Mouse (Mus musculus) neural tube, embryonic 15.5 days (tissue): Measurements from ENCODE around the gene Stra6. TPM values are rescaled to one million over a fixed set of nuclear protein-coding genes. Genes with fewer than 3 reads are reported as not detected.

Experiments
- ATAC-seq: fragments of 200-750 bp; cut with Nextera tagmentation; 2 replicates; pipeline ENCODE4 v1.8.0; 2017; ENCODE audit warnings: mild to moderate bottlenecking, moderate TSS enrichment, moderate library complexity; ENCODE audit not compliant: low FRiP score
- H3K27ac ChIP-seq: fragments of 300-500 bp; sonication (generic); replicated peaks from 2 replicates; pipeline ENCODE4 v1.5.1; 2015; ENCODE audit warnings: mild to moderate bottlenecking, inconsistent platforms
- H3K27me3 ChIP-seq: fragments of 300-500 bp; sonication (generic); replicated peaks from 2 replicates; pipeline ENCODE4 v1.6.1; 2015; ENCODE audit warnings: inconsistent platforms
- H3K36me3 ChIP-seq: fragments of 300-500 bp; sonication (generic); 2 replicates; pipeline ENCODE4 v1.6.1; 2015; ENCODE audit warnings: inconsistent platforms
- H3K4me1 ChIP-seq: fragments of 300-500 bp; sonication (generic); 2 replicates; pipeline ENCODE4 v1.6.1; 2015; ENCODE audit warnings: inconsistent platforms
- H3K4me2 ChIP-seq: fragments of 300-500 bp; sonication (generic); 2 replicates; pipeline ENCODE4 v1.6.1; 2015; ENCODE audit warnings: inconsistent platforms, mild to moderate bottlenecking, moderate library complexity
- H3K4me3 ChIP-seq: fragments of 300-500 bp; sonication (generic); replicated peaks from 2 replicates; pipeline ENCODE4 v1.5.1; 2015; ENCODE audit warnings: mild to moderate bottlenecking, inconsistent platforms
- H3K9ac ChIP-seq: fragments of 300-500 bp; sonication (generic); replicated peaks from 2 replicates; pipeline ENCODE4 v1.6.1; 2015; ENCODE audit warnings: mild to moderate bottlenecking, inconsistent platforms
- H3K9me3 ChIP-seq: fragments of 300-500 bp; sonication (generic); replicated peaks from 2 replicates; pipeline ENCODE4 v1.6.1; 2016; ENCODE audit warnings: inconsistent platforms
- WGBS: fragments of 180-500 bp; shearing (Covaris S2); methylation state at CpG from one replicate; pipeline ENCODE4 v1.1.7; 2015; ENCODE audit warnings: mixed read lengths; 5-methylcytosine and 5-hydroxymethylcytosine counted together
- polyA plus RNA-seq: library from polyadenylated mRNA; unstranded; fragments of >200 nt; fragmentation: Nextera tagmentation; extraction: Ambion mirVana; gene quantifications from 2 replicates; pipeline ENCODE4 v1.2.1, GENCODE M21; 2015

Stra6 gene
- polyA plus RNA-seq, 1 experiment from 2014 or later: 21.5 TPM

DNA sequence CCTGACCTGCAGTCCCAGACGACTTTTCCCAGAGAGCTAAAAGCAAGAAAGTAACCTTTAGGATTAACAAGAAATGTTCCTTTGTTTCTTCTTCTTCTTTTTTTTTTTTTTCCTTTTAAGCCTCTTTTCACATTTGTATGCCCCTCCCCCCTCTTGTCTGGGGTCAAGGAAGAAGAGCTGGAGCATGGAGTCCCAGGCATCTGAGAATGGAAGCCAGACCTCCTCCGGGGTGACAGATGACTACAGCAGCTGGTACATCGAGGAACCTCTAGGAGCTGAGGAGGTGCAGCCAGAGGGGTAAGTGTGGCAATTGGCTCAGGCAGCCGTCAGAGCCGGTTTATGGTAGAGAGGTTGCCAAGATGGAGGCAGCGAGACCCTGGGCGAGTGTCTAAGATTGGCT lies 71.3 kb downstream of the Stra6 start:
- Histone ChIP-seq H3K36me3 (no peaks in the 10 kb centered on the region), H3K4me2 (peak overlapping the region; percentile 6; the same call in 1 of the 2 replicates), H3K9me3 (no peaks in the 10 kb centered on the region), H3K4me1 (peaks cover 26% of the 10 kb centered on the region), H3K9ac (no peak overlapping the region), H3K27me3 (peaks cover 34% of the 10 kb centered on the region), H3K27ac (peak overlapping the region; percentile 19; the same call in 1 of the 2 replicates), H3K4me3 (no peak overlapping the region)
- WGBS: 26% methylated on average over 7 of the region's 7 CpGs
- no peak for ATAC-seq

GRCm38 (mm10) chr9:58135921-58136321 lies 72.3 kb downstream of the Stra6 start:
- Histone ChIP-seq H3K36me3 (no peaks in the 10 kb centered on the region), H3K9me3 (no peaks in the 10 kb centered on the region), H3K4me1 (peaks cover 26% of the 10 kb centered on the region), H3K27me3 (peaks cover 24% of the 10 kb centered on the region), H3K4me3 (no peak overlapping the region), H3K9ac (no peak overlapping the region), H3K27ac (no peak overlapping the region), H3K4me2 (peak overlapping the region; percentile 26; the same call in 1 of the 2 replicates)
- no peak for ATAC-seq
- 47% methylated on average over 2 of the region's 2 CpGs for WGBS

DNA sequence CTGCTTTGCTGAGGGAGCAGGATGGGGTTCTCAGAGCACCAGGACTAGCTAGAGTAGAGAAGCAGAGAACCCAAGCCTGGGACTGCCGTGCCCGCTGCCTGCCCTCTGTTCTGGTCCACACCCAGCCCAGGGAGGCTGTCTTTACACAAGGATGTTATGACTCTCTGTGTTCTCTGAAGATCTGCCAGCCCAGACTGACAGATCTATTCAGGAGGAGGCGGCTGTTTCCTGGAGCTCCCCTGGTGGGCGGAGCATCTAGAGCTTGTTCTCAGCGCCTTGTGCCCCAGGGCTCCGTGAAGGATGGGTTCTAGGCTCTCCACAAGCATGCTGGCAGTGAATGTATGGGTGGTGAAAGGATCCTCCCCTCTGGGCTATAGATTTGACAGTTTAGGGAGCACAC lies 76.4 kb downstream of the Stra6 start:
- H3K27ac ChIP-seq: no peak overlapping the region
- WGBS: 36% methylated on average over 6 of the region's 6 CpGs
- no peaks in the 10 kb centered on the region for H3K9me3 ChIP-seq
- no peak overlapping the region for H3K9ac ChIP-seq
- H3K27me3 ChIP-seq: peaks cover 10% of the 10 kb centered on the region; the same call in 1 of the 2 replicates
- no peak overlapping the region for H3K4me3 ChIP-seq
- H3K36me3 ChIP-seq: no peaks in the 10 kb centered on the region
- no peak overlapping the region for H3K4me2 ChIP-seq
- no peak for ATAC-seq
- H3K4me1 ChIP-seq: peaks cover 16% of the 10 kb centered on the region

GRCm38 (mm10) chr9:58143419-58143818 lies 79.8 kb downstream of the Stra6 start:
- Histone ChIP-seq H3K27ac (no peak overlapping the region), H3K4me3 (no peak overlapping the region), H3K9me3 (no peaks in the 10 kb centered on the region), H3K9ac (no peak overlapping the region), H3K27me3 (no peaks in the 10 kb centered on the region; the same call in 1 of the 2 replicates), H3K36me3 (no peaks in the 10 kb centered on the region), H3K4me2 (no peak overlapping the region), H3K4me1 (peaks cover 7% of the 10 kb centered on the region)
- no peak for ATAC-seq
- WGBS: 55% methylated on average over 7 of the region's 7 CpGs

GRCm38 (mm10) chr9:58144664-58145063 lies 81.1 kb downstream of the Stra6 start:
- Histone ChIP-seq H3K9me3 (no peaks in the 10 kb centered on the region), H3K4me3 (no peak overlapping the region), H3K9ac (no peak overlapping the region), H3K27me3 (no peaks in the 10 kb centered on the region; the same call in 1 of the 2 replicates), H3K27ac (no peak overlapping the region), H3K4me1 (peaks cover 7% of the 10 kb centered on the region), H3K4me2 (no peak overlapping the region), H3K36me3 (no peaks in the 10 kb centered on the region)
- ATAC-seq: no peak
- WGBS: 30% methylated on average over 1 of the region's 1 CpGs

- peaks cover 7% of the 10 kb centered on the region for H3K4me1 ChIP-seq
- no peaks in the 10 kb centered on the region for H3K36me3 ChIP-seq
- H3K9ac ChIP-seq: no peak overlapping the region
- WGBS: 92% methylated on average over 5 of the region's 5 CpGs
- no peak overlapping the region for H3K4me3 ChIP-seq
- no peaks in the 10 kb centered on the region for H3K9me3 ChIP-seq
- no peak for ATAC-seq
- H3K4me2 ChIP-seq: no peak overlapping the region
- H3K27ac ChIP-seq: no peak overlapping the region
- H3K27me3 ChIP-seq: no peaks in the 10 kb centered on the region; the same call in 1 of the 2 replicates
These were observed 81.8 kb downstream of the Stra6 start for GRCm38 (mm10) chr9:58145417-58145816.

- no peaks in the 10 kb centered on the region; the same call in 1 of the 2 replicates for H3K27me3 ChIP-seq
- no peak overlapping the region for H3K27ac ChIP-seq
- H3K9me3 ChIP-seq: no peaks in the 10 kb centered on the region
- no peak overlapping the region for H3K9ac ChIP-seq
- H3K4me2 ChIP-seq: no peak overlapping the region
- no peak overlapping the region for H3K4me3 ChIP-seq
- ATAC-seq: no peak
- H3K36me3 ChIP-seq: no peaks in the 10 kb centered on the region
- 67% methylated on average over 2 of the region's 2 CpGs for WGBS
- peaks cover 3% of the 10 kb centered on the region; the same call in 1 of the 2 replicates for H3K4me1 ChIP-seq
These were observed 85.2 kb downstream of the Stra6 start for GRCm38 (mm10) chr9:58148806-58149205.

GRCm38 (mm10) chr9:58150733-58151361 lies 87.3 kb downstream of the Stra6 start:
- Histone ChIP-seq H3K9ac (no peak overlapping the region), H3K4me2 (no peak overlapping the region), H3K4me3 (no peak overlapping the region), H3K4me1 (peaks cover 7% of the 10 kb centered on the region), H3K27ac (no peak overlapping the region), H3K27me3 (no peaks in the 10 kb centered on the region; the same call in 1 of the 2 replicates), H3K36me3 (no peaks in the 10 kb centered on the region), H3K9me3 (no peaks in the 10 kb centered on the region)
- ATAC-seq: no peak
- 75% methylated on average over 4 of the region's 4 CpGs for WGBS

- Histone ChIP-seq H3K4me2 (no peak overlapping the region), H3K9me3 (no peaks in the 10 kb centered on the region), H3K4me1 (peaks cover 7% of the 10 kb centered on the region), H3K27me3 (no peaks in the 10 kb centered on the region; the same call in 1 of the 2 replicates), H3K4me3 (no peak overlapping the region), H3K9ac (no peak overlapping the region), H3K36me3 (no peaks in the 10 kb centered on the region), H3K27ac (no peak overlapping the region; the same call in 1 of the 2 replicates)
- ATAC-seq: no peak
- 82% methylated on average over 3 of the region's 3 CpGs for WGBS
These were observed 89.5 kb downstream of the Stra6 start for GRCm38 (mm10) chr9:58153095-58153494.

DNA sequence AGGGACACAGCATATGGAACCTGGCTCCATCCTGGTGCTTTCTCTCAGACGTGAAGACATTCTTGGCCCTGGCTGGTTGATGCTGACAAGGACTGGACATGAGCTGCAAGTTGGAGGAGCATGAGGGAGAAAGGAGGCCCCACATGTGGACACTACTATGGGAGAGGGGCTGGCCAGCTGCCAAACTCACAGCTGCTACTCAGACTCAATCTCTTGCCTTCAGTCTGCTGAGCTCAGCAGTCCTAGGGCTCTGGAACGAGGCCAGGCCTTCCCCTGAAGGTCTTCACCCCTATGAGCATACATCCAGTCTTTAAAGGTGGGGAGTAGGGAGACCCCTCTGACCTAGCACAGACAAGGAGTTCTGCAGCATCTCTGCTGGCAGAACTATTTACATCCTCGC lies 91.8 kb downstream of the Stra6 start:
- no peak for ATAC-seq

DNA sequence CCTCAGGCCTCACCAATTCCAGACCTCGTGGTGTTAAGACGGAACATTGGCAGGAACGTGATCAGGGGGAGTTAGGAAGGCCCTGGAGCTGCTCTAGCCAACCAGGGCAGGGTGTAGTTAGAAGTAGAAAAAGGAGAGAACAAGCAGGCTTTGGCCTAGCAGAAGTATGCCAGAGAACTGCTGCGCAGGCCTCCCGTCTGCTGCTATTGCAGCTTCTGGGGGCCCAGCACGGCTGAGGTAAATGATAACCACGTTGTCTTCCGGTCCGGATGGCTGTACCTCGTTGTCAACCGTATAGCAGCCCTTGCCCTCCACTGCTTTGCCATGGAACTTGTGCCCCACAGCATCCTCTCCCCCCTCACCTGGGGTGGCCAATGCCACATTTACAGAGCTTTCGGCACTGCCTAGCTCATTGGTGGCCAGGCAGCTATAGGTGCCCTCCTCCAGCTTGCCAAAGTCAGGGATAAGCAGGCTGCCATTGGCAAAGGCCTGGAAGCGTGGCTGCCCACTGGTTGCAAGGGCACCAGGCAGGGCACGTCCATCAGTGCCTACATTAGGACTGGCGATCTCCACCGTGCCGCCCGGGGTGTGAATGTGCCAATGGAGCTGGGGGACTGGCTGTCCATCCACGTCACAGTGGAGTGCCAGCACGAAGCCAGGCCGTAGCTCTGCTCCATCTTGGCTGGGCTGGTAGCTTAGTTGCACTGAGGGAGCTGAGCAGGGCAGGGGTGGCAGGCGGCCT lies 93.4 kb downstream of the Stra6 start:
- peak overlapping the region; percentile 42; the same call in 1 of the 2 replicates for H3K4me2 ChIP-seq
- 89% methylated on average over 22 of the region's 22 CpGs for WGBS
- H3K27me3 ChIP-seq: no peaks in the 10 kb centered on the region
- H3K36me3 ChIP-seq: no peaks in the 10 kb centered on the region
- H3K27ac ChIP-seq: no peak overlapping the region
- no peaks in the 10 kb centered on the region for H3K9me3 ChIP-seq
- H3K4me1 ChIP-seq: peaks cover 7% of the 10 kb centered on the region
- no peak overlapping the region for H3K4me3 ChIP-seq
- no peak for ATAC-seq
- no peak overlapping the region for H3K9ac ChIP-seq

More for the DNA sequence above, 91.8 kb downstream of the Stra6 start:
- Histone ChIP-seq H3K4me1 (peaks cover 7% of the 10 kb centered on the region), H3K36me3 (no peaks in the 10 kb centered on the region), H3K9ac (no peak overlapping the region), H3K27me3 (no peaks in the 10 kb centered on the region; the same call in 1 of the 2 replicates), H3K4me2 (no peak overlapping the region), H3K27ac (no peak overlapping the region; the same call in 1 of the 2 replicates), H3K4me3 (no peak overlapping the region), H3K9me3 (no peaks in the 10 kb centered on the region)
- 45% methylated on average over 3 of the region's 3 CpGs for WGBS

GRCm38 (mm10) chr9:58157838-58158237 lies 94.2 kb downstream of the Stra6 start:
- no peaks in the 10 kb centered on the region for H3K9me3 ChIP-seq
- no peaks in the 10 kb centered on the region for H3K27me3 ChIP-seq
- H3K9ac ChIP-seq: no peak overlapping the region
- peak overlapping the region; percentile 21 for H3K4me3 ChIP-seq
- WGBS: 78% methylated on average over 13 of the region's 13 CpGs
- no peaks in the 10 kb centered on the region for H3K36me3 ChIP-seq
- peak overlapping the region; percentile 42 for H3K4me2 ChIP-seq
- peak overlapping the region; percentile 56 for H3K27ac ChIP-seq
- peaks cover 7% of the 10 kb centered on the region for H3K4me1 ChIP-seq
- ATAC-seq: no peak
